Mouse (Mus musculus) bone marrow macrophage, adult 2 months (primary cell): ENCODE results near the gene Nid2.

ENCODE experiments used
- CTCF ChIP-seq: IDR thresholded peaks from 2 replicates; pipeline ENCODE4 v1.5.1; 2012; ENCODE audit warnings: low read depth, mild to moderate bottlenecking, low read length, moderate library complexity
- POLR2A ChIP-seq: IDR thresholded peaks from 2 replicates; pipeline ENCODE4 v1.6.1; 2012; ENCODE audit warnings: mild to moderate bottlenecking, low read depth, low read length, borderline replicate concordance

DNA sequence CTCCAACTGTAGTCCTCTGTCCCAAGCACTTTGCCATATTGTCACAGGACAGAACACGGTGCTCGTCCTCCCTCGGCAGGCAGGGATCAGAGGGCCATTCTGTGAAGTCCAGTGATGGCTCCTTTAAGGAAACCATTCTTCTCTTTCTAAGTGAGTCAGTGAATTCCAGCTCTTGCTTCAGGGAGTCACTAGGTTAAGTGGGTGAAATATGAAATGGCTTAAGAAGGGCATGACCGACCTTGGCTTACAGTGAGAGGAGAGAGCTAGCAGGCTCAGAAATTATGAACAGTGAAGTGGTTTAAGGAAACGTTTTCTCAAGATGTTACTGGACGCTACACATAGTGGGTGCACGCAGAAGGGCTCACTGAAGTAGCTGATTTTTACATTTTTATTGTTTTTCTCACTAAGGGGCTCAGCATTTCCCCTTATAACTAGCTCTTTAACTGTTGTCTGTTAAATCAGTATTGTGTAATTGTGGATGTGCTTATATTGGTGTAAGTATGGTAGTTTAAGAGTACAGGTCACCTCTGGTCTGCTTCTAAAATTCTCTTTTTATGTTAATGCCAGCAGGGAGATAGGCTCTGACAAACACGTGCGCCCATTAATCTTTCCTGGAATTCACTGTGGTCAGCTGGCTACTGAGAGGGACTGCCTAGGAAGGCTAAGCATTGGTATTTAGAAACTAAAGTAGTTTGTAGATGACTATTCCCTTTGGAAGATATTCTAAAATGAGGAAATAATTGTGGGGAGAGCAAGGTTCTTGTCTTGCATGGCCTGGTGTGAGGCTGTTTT lies 34.9 kb downstream of the Nid2 start:
- TF ChIP-seq CTCF (no peak), POLR2A (no peak)
